Mouse (Mus musculus) kidney, postnatal 0 days (tissue): ENCODE measurements at regions not wholly inside any gene's neighbourhood (a gene's known extent, or its start where the extent isn't known, plus 50 kb on each side); places are given as distances from the start of the nearest gene placed in this dataset.

ENCODE experiments used
- ATAC-seq: fragments of 200-750 bp; cut with Nextera tagmentation; replicated peaks from 2 replicates; pipeline ENCODE4 v1.8.0; 2017; ENCODE audit warnings: low read depth, moderate number of reproducible peaks, moderate TSS enrichment, moderate library complexity; ENCODE audit not compliant: low FRiP score
- DNase-seq: peaks from one replicate; pipeline ENCODE4 v3.0.0-alpha.2; 2016; ENCODE audit warnings: low spot score
- H3K27ac ChIP-seq: fragments of 300-500 bp; sonication (generic); 2 replicates; pipeline ENCODE4 v1.5.1; 2014; ENCODE audit warnings: mild to moderate bottlenecking
- H3K27me3 ChIP-seq: fragments of 300-500 bp; sonication (generic); 2 replicates; pipeline ENCODE4 v1.6.1; 2014; ENCODE audit warnings: low read length, mixed read lengths; ENCODE audit not compliant: insufficient read depth
- H3K36me3 ChIP-seq: fragments of 300-500 bp; sonication (generic); 2 replicates; pipeline ENCODE4 v1.6.1; 2014; ENCODE audit warnings: low read length, mixed read lengths; ENCODE audit not compliant: insufficient read depth
- H3K4me1 ChIP-seq: fragments of 300-500 bp; sonication (generic); replicated peaks from 2 replicates; pipeline ENCODE4 v1.6.1; 2014; ENCODE audit warnings: antibody characterized with exemption, low read length, mixed read lengths; ENCODE audit not compliant: insufficient read depth
- H3K4me2 ChIP-seq: fragments of 300-500 bp; sonication (generic); 2 replicates; pipeline ENCODE4 v1.6.1; 2014; ENCODE audit warnings: mild to moderate bottlenecking, low read length, moderate library complexity, mixed read lengths
- H3K4me3 ChIP-seq: fragments of 300-500 bp; sonication (generic); replicated peaks from 2 replicates; pipeline ENCODE4 v1.5.1; 2014; ENCODE audit warnings: low read depth, low read length
- H3K9ac ChIP-seq: fragments of 300-500 bp; sonication (generic); 2 replicates; pipeline ENCODE4 v1.6.1; 2014; ENCODE audit warnings: low read depth, low read length
- H3K9me3 ChIP-seq: fragments of 300-500 bp; sonication (generic); replicated peaks from 2 replicates; pipeline ENCODE4 v1.6.1; 2016; ENCODE audit warnings: low read length, inconsistent platforms, mixed read lengths
- CTCF ChIP-seq: IDR thresholded peaks from 2 replicates; pipeline ENCODE4 v1.5.1; 2016; ENCODE audit warnings: antibody characterized with exemption, low read depth, mild to moderate bottlenecking, moderate library complexity
- WGBS: fragments of 180-500 bp; shearing (Covaris S2); extraction: QIAGEN DNeasy Blood & Tissue Kit; methylation state at CpG from one replicate; pipeline ENCODE4 v1.1.7; 2014; 5-methylcytosine and 5-hydroxymethylcytosine counted together

- WGBS: 76% methylated on average over 13 of the region's 13 CpGs
- TF ChIP-seq CTCF: no peak
- H3K9me3 ChIP-seq: no peaks in the 10 kb centered on the region
- H3K27me3 ChIP-seq: no peaks in the 10 kb centered on the region
- no peak overlapping the region for H3K4me2 ChIP-seq
- H3K9ac ChIP-seq: no peak overlapping the region
- no peaks in the 10 kb centered on the region for H3K36me3 ChIP-seq
- H3K4me3 ChIP-seq: no peak overlapping the region
- H3K4me1 ChIP-seq: no peaks in the 10 kb centered on the region
- no peak for DNase-seq
- no peak for ATAC-seq
- no peak overlapping the region for H3K27ac ChIP-seq
These were observed 168.8 kb upstream of the Mvb12b start for GRCm38 (mm10) chr2:34056552-34056951.

GRCm38 (mm10) chr2:34043064-34043463 lies 155.3 kb upstream of the Mvb12b start:
- no peaks in the 10 kb centered on the region for H3K36me3 ChIP-seq
- no peaks in the 10 kb centered on the region for H3K27me3 ChIP-seq
- no peak overlapping the region for H3K4me3 ChIP-seq
- H3K4me1 ChIP-seq: no peaks in the 10 kb centered on the region; the same call in 1 of the 2 replicates
- H3K27ac ChIP-seq: no peak overlapping the region
- WGBS: 76% methylated on average over 5 of the region's 5 CpGs
- H3K9ac ChIP-seq: no peak overlapping the region
- TF ChIP-seq CTCF: peak; percentile 53
- peak; percentile 41 for DNase-seq
- ATAC-seq: no peak
- no peaks in the 10 kb centered on the region for H3K9me3 ChIP-seq
- H3K4me2 ChIP-seq: 0 out of 2 replicates have a peak overlapping the region, but pooled peaks have one; percentile 18

DNA sequence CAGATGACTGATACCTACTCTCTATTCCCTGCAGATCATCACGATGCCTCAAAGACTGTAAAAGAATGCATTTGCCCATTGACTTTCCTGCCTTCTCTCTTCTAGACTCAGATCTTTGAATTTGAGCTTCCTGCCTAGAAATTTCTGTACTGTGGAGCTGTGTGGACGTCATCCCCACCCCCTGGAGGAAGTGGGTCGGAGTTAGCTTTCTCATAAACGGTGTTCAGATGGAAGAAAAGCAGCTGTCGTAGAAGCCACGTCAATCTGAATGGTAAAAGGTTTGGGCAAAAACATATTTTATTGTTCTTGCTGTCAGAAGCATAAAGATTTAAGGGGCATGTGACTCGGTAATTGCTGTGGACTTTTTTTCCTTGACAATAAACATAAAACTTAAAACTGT lies 154.6 kb upstream of the Mvb12b start:
- Histone ChIP-seq H3K36me3 (no peaks in the 10 kb centered on the region), H3K4me2 (peak overlapping the region; percentile 18; the same call in 1 of the 2 replicates), H3K27ac (no peak overlapping the region), H3K9ac (no peak overlapping the region), H3K4me3 (no peak overlapping the region), H3K9me3 (no peaks in the 10 kb centered on the region), H3K4me1 (no peaks in the 10 kb centered on the region; the same call in 1 of the 2 replicates), H3K27me3 (no peaks in the 10 kb centered on the region)
- no peak for ATAC-seq
- 33% methylated on average over 7 of the region's 7 CpGs for WGBS
- TF ChIP-seq CTCF: no peak
- DNase-seq: peak; percentile 81

DNA sequence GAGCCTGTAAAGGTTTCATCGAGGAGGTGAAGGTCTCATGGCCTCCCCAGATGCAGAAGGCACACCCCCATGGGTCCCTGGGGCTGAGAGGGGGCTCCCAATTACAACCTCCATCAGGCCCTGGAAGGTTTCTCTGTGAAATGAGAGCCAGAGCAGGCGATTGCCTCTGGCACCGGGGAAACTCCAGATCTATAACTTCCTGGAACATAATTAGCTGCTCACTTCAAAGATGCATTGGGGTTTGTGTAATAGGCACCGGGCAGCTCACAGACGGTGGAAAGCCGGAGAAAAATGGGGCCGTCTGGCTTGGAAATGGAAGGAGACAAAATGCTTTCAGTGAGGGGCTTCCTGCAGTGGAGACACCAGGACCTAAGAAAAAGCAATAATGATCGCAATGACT lies 151.2 kb upstream of the Mvb12b start:
- Histone ChIP-seq H3K4me1 (no peaks in the 10 kb centered on the region; the same call in 1 of the 2 replicates), H3K4me3 (no peak overlapping the region), H3K9me3 (no peaks in the 10 kb centered on the region), H3K9ac (no peak overlapping the region), H3K27me3 (no peaks in the 10 kb centered on the region), H3K36me3 (no peaks in the 10 kb centered on the region), H3K27ac (no peak overlapping the region), H3K4me2 (no peak overlapping the region)
- no peak for DNase-seq
- TF ChIP-seq CTCF: no peak
- ATAC-seq: no peak
- WGBS: 49% methylated on average over 8 of the region's 8 CpGs

DNA sequence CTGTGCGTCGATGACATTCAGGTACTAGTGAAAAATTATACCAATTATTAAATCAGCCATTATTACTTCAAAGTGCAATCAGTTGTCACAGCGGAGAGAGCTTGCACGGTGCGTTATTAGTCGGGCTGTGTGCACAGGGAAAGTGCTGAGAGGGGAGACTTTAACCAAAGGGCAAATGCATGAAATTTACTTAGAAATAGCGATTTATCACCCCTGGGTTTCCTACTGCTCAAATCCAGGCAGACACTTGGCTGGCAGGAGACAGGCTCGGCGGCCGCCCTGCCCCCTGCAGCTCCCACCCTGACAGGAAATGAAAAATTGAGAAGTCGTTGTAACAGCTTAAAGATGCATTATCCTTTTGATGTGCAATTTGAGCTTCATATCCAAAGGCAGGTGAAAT lies 145.5 kb upstream of the Mvb12b start:
- ATAC-seq: no peak
- TF ChIP-seq CTCF: no peak

GRCm38 (mm10) chr2:34031421-34031820 lies 143.7 kb upstream of the Mvb12b start:
- no peak for DNase-seq
- Histone ChIP-seq H3K27ac (0 out of 2 replicates have a peak overlapping the region, but pooled peaks have one; percentile 13), H3K4me2 (no peak overlapping the region)

More for the DNA sequence above, 145.5 kb upstream of the Mvb12b start:
- 51% methylated on average over 11 of the region's 11 CpGs for WGBS
- H3K9me3 ChIP-seq: no peaks in the 10 kb centered on the region
- no peak for DNase-seq
- peaks cover 8% of the 10 kb centered on the region for H3K4me1 ChIP-seq
- no peak overlapping the region for H3K27ac ChIP-seq
- no peak overlapping the region for H3K4me3 ChIP-seq
- no peaks in the 10 kb centered on the region for H3K36me3 ChIP-seq
- no peak overlapping the region for H3K4me2 ChIP-seq
- H3K27me3 ChIP-seq: no peaks in the 10 kb centered on the region
- no peak overlapping the region for H3K9ac ChIP-seq

DNA sequence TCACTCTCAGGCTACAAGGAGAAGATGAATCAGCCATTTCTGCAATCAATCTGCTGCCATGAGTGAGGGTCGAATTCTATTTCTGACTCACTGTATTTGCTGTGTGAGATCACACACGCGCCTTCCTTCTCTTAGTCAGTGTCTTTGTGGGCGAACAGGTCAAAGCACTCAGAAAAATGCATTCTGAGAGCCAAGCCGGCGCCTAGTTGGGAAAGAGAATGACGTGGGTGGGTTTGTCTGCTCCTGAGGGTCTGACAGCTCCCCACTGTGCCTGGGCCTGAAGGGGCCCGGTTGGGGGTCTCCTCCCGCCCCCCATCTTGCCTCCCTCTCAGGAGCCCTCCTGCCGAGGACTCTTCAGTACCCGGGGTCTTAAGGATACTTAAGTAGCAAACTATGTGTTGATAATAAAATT lies 143.3 kb upstream of the Mvb12b start:
- Histone ChIP-seq H3K4me2 (no peak overlapping the region), H3K9me3 (no peaks in the 10 kb centered on the region), H3K36me3 (no peaks in the 10 kb centered on the region), H3K4me1 (peaks cover 8% of the 10 kb centered on the region), H3K4me3 (no peak overlapping the region), H3K27me3 (no peaks in the 10 kb centered on the region), H3K27ac (0 out of 2 replicates have a peak overlapping the region, but pooled peaks have one; percentile 13), H3K9ac (no peak overlapping the region)
- DNase-seq (no peak), ATAC-seq (no peak)
- TF ChIP-seq CTCF: no peak
- 20% methylated on average over 11 of the region's 11 CpGs for WGBS

More at GRCm38 (mm10) chr2:34031421-34031820, 143.7 kb upstream of the Mvb12b start:
- Histone ChIP-seq H3K9me3 (no peaks in the 10 kb centered on the region), H3K27me3 (no peaks in the 10 kb centered on the region), H3K4me3 (no peak overlapping the region), H3K36me3 (no peaks in the 10 kb centered on the region), H3K9ac (no peak overlapping the region), H3K4me1 (peaks cover 8% of the 10 kb centered on the region)
- TF ChIP-seq CTCF: no peak
- no peak for ATAC-seq
- 25% methylated on average over 7 of the region's 7 CpGs for WGBS
